Mouse (Mus musculus): ENCODE measurements at regions not wholly inside any gene's neighbourhood (a gene's known extent, or its start where the extent isn't known, plus 50 kb on each side); places are given as distances from the start of the nearest gene placed in this dataset.

- no peak for DNase-seq (ENCODE audit: extremely low read depth)
- H3K36me3 ChIP-seq (replicated peaks in 1 of 2; ENCODE audit: control insufficient read depth in 1 of 2, insufficient read depth in 1 of 2, low read length in 1 of 2): no peaks in the 10 kb centered on the region
- H3K27ac ChIP-seq (ENCODE audit: insufficient read depth, low read depth): no peak overlapping the region
- H3K9ac ChIP-seq (ENCODE audit: insufficient read depth, low read depth): no peak overlapping the region
- H3K4me3 ChIP-seq (replicated peaks in 1 of 3; ENCODE audit: low read depth in 2 of 3, low read length in 2 of 3, poor library complexity in 1 of 3): no peak overlapping the region
- dilution Hi-C loops (cut with MboI; ENCODE audit: extremely low pct_ligation_motif_present, extremely low pct_unique_long_range_greater_than_20kb, low sequenced_read_pairs) (no loop called here), in situ Hi-C loops (cut with MboI; ENCODE audit: low pct_ligation_motif_present, low pct_unique_long_range_greater_than_20kb, low sequenced_read_pairs) (no loop called here)
- no peaks in the 10 kb centered on the region for H3K79me2 ChIP-seq (replicated peaks; ENCODE audit: control insufficient read depth, extremely low read depth, insufficient read depth, poor library complexity, severe bottlenecking)
- H3K9me3 ChIP-seq (replicated peaks; ENCODE audit: low read length): peaks cover 21% of the 10 kb centered on the region
- peaks cover 0 to 1% of the 10 kb centered on the region in 2 experiments; a peak in 1 of 4 replicates for H3K4me1 ChIP-seq (ENCODE audit: control insufficient read depth in 1 of 2, insufficient read depth in 2 of 2)
- H3K4me2 ChIP-seq (ENCODE audit: insufficient read depth, low read depth, poor library complexity, severe bottlenecking): no peak overlapping the region
- TF ChIP-seq IRF4 (IDR thresholded peaks at IDR 0.05; ENCODE audit: low read depth, low read length) (no peak), NRF1 (IDR thresholded peaks at IDR 0.05; ENCODE audit: low read depth, low read length) (no peak), POLR2A (IDR thresholded peaks at IDR 0.05; ENCODE audit: low read depth, low read length) (no peak), ZNF384 (IDR thresholded peaks at IDR 0.05; ENCODE audit: low read depth, low read length) (no peak), USF2 (conservative IDR thresholded peaks at IDR 0.05; ENCODE audit: low read depth, low read length) (no peak), HCFC1 (IDR thresholded peaks at IDR 0.05; ENCODE audit: low read depth, low read length) (no peak), TCF12 (IDR thresholded peaks at IDR 0.05; ENCODE audit: low read depth, low read length) (no peak), KAT2A (IDR thresholded peaks at IDR 0.05; ENCODE audit: insufficient replicate concordance, low read length) (no peak), JUN (IDR thresholded peaks at IDR 0.05; ENCODE audit: insufficient read depth, low read depth, low read length) (no peak), E2F4 (IDR thresholded peaks at IDR 0.05; ENCODE audit: insufficient replicate concordance, low read depth, low read length) (no peak), EP300 (IDR thresholded peaks at IDR 0.05; ENCODE audit: low read length) (no peak), CHD2 (IDR thresholded peaks at IDR 0.05; ENCODE audit: low read length) (no peak), MAFK (IDR thresholded peaks at IDR 0.05; ENCODE audit: insufficient replicate concordance, low read length) (no peak), RCOR1 (conservative IDR thresholded peaks at IDR 0.05; ENCODE audit: low read depth, low read length) (no peak), MEF2A (IDR thresholded peaks at IDR 0.05; ENCODE audit: borderline replicate concordance, low read depth, low read length) (no peak), ELF1 (IDR thresholded peaks at IDR 0.05; ENCODE audit: low read depth, low read length) (no peak), RAD21 (IDR thresholded peaks at IDR 0.05; ENCODE audit: low read depth, low read length) (no peak), SIN3A (IDR thresholded peaks at IDR 0.05; ENCODE audit: low read length) (no peak)
- no peaks in the 10 kb centered on the region for H3K27me3 ChIP-seq (replicated peaks)
Measured at GRCm38 (mm10) chr3:150695751-150696150, 741.9 kb upstream of the Adgrl4 start.

- H3K27ac ChIP-seq (ENCODE audit: insufficient read depth, low read depth): no peak overlapping the region
- dilution Hi-C loops (cut with MboI; ENCODE audit: extremely low pct_ligation_motif_present, extremely low pct_unique_long_range_greater_than_20kb, low sequenced_read_pairs) (no loop called here), in situ Hi-C loops (cut with MboI; ENCODE audit: low pct_ligation_motif_present, low pct_unique_long_range_greater_than_20kb, low sequenced_read_pairs) (no loop called here)
- no peaks in the 10 kb centered on the region for H3K4me1 ChIP-seq (ENCODE audit: control insufficient read depth in 1 of 2, insufficient read depth in 2 of 2)
- H3K9ac ChIP-seq (ENCODE audit: insufficient read depth, low read depth): no peak overlapping the region
- H3K27me3 ChIP-seq (replicated peaks): no peaks in the 10 kb centered on the region
- no peak overlapping the region for H3K4me3 ChIP-seq (replicated peaks in 1 of 3; ENCODE audit: low read depth in 2 of 3, low read length in 2 of 3, poor library complexity in 1 of 3)
- H3K4me2 ChIP-seq (ENCODE audit: insufficient read depth, low read depth, poor library complexity, severe bottlenecking): no peak overlapping the region
- no peaks in the 10 kb centered on the region for H3K36me3 ChIP-seq (replicated peaks in 1 of 2; ENCODE audit: control insufficient read depth in 1 of 2, insufficient read depth in 1 of 2, low read length in 1 of 2)
- peaks cover 35% of the 10 kb centered on the region for H3K9me3 ChIP-seq (replicated peaks; ENCODE audit: low read length)
- no peaks in the 10 kb centered on the region for H3K79me2 ChIP-seq (replicated peaks; ENCODE audit: control insufficient read depth, extremely low read depth, insufficient read depth, poor library complexity, severe bottlenecking)
- DNase-seq (ENCODE audit: extremely low read depth): no peak
- TF ChIP-seq POLR2AphosphoS2 (IDR thresholded peaks at IDR 0.05; ENCODE audit: low read depth, low read length): no peak
- no peak for TF ChIP-seq CTCF (conservative IDR thresholded peaks at IDR 0.05 in 1 of 2, IDR thresholded peaks at IDR 0.05 in 1 of 2; ENCODE audit: low read depth in 2 of 2, low read length in 2 of 2)
- TF ChIP-seq TCF12 (IDR thresholded peaks at IDR 0.05; ENCODE audit: low read depth, low read length): no peak
- TF ChIP-seq ELF1 (IDR thresholded peaks at IDR 0.05; ENCODE audit: low read depth, low read length): no peak
- no peak for TF ChIP-seq NELFE (IDR thresholded peaks at IDR 0.05; ENCODE audit: low read depth, low read length)
- TF ChIP-seq ZNF384 (IDR thresholded peaks at IDR 0.05; ENCODE audit: low read depth, low read length): no peak
- TF ChIP-seq ZC3H11A (IDR thresholded peaks at IDR 0.05; ENCODE audit: low read depth, low read length): no peak
- no peak for TF ChIP-seq MEF2A (IDR thresholded peaks at IDR 0.05; ENCODE audit: borderline replicate concordance, low read depth, low read length)
- no peak for TF ChIP-seq JUN (IDR thresholded peaks at IDR 0.05; ENCODE audit: insufficient read depth, low read depth, low read length)
- no peak for TF ChIP-seq USF2 (conservative IDR thresholded peaks at IDR 0.05; ENCODE audit: low read depth, low read length)
- no peak for TF ChIP-seq MAZ (IDR thresholded peaks at IDR 0.05; ENCODE audit: low read depth, low read length)
- TF ChIP-seq ZMIZ1 (IDR thresholded peaks at IDR 0.05; ENCODE audit: low read depth, low read length): no peak
- no peak for TF ChIP-seq BHLHE40 (IDR thresholded peaks at IDR 0.05; ENCODE audit: low read depth, low read length)
- no peak for TF ChIP-seq UBTF (IDR thresholded peaks at IDR 0.05; ENCODE audit: low read depth, low read length)
- TF ChIP-seq ZKSCAN1 (IDR thresholded peaks at IDR 0.05; ENCODE audit: borderline replicate concordance, low read depth, low read length): no peak
- no peak for TF ChIP-seq E2F4 (IDR thresholded peaks at IDR 0.05; ENCODE audit: insufficient replicate concordance, low read depth, low read length)
- no peak for TF ChIP-seq RCOR1 (conservative IDR thresholded peaks at IDR 0.05; ENCODE audit: low read depth, low read length)
- TF ChIP-seq MXI1 (IDR thresholded peaks at IDR 0.05; ENCODE audit: low read depth, low read length): no peak
Measured at GRCm38 (mm10) chr3:150699990-150700389, 737.7 kb upstream of the Adgrl4 start.
